Mouse (Mus musculus): ENCODE data around the gene Fam168a. TPM values are rescaled to one million over a fixed set of nuclear protein-coding genes. Genes with fewer than 3 reads are reported as not detected.

Gene Fam168a
- polyA plus RNA-seq, 1 experiment from 2014 or later = 13.2 TPM

- TF ChIP-seq CTCF (IDR thresholded peaks at IDR 0.05; ENCODE audit: low read depth) = no peak
- H3K9ac ChIP-seq (ENCODE audit: low read depth, low read length) = no peak overlapping the region
- H3K4me1 ChIP-seq (replicated peaks; ENCODE audit: control insufficient read depth, insufficient read depth, low read length) = no peaks in the 10 kb centered on the region
- 82% methylated on average over 9 of the region's 9 CpGs for WGBS
- H3K27ac ChIP-seq (ENCODE audit: low read depth, low read length) = 0 out of 2 replicates have a peak overlapping the region, but pooled peaks have one; percentile 41
- no peak overlapping the region for H3K4me3 ChIP-seq (ENCODE audit: low read depth, low read length)
- H3K36me3 ChIP-seq (ENCODE audit: control insufficient read depth, insufficient read depth) = peaks cover 45% of the 10 kb centered on the region
- no peaks in the 10 kb centered on the region for H3K27me3 ChIP-seq (replicated peaks; ENCODE audit: control insufficient read depth, insufficient read depth, low read length)
- no peak for ATAC-seq
- no peak overlapping the region for H3K4me2 ChIP-seq (replicated peaks; ENCODE audit: low read depth)
- no peaks in the 10 kb centered on the region for H3K9me3 ChIP-seq (ENCODE audit: control insufficient read depth)
Measured at GRCm38 (mm10) chr7:100876771-100877170, 170.3 kb downstream of the Fam168a start.

- ATAC-seq = peak; percentile 41; the same call in 1 of the 2 replicates
- Histone ChIP-seq H3K9me3 (ENCODE audit: control insufficient read depth) (no peaks in the 10 kb centered on the region), H3K4me2 (replicated peaks; ENCODE audit: low read depth) (peak overlapping the region; percentile 43; the same call in 1 of the 2 replicates), H3K4me1 (replicated peaks; ENCODE audit: control insufficient read depth, insufficient read depth, low read length) (no peaks in the 10 kb centered on the region), H3K27me3 (replicated peaks; ENCODE audit: control insufficient read depth, insufficient read depth, low read length) (no peaks in the 10 kb centered on the region), H3K9ac (ENCODE audit: low read depth, low read length) (no peak overlapping the region), H3K27ac (ENCODE audit: low read depth, low read length) (no peak overlapping the region), H3K4me3 (ENCODE audit: low read depth, low read length) (no peak overlapping the region), H3K36me3 (ENCODE audit: control insufficient read depth, insufficient read depth) (peaks cover 63% of the 10 kb centered on the region)
- TF ChIP-seq CTCF (IDR thresholded peaks at IDR 0.05; ENCODE audit: low read depth) = peak; percentile 83
- 23% methylated on average over 20 of the region's 20 CpGs for WGBS
Measured at GRCm38 (mm10) chr7:100879595-100879994, 173.2 kb downstream of the Fam168a start.

- Histone ChIP-seq H3K36me3 (ENCODE audit: control insufficient read depth, insufficient read depth) (peaks cover 68% of the 10 kb centered on the region), H3K9ac (ENCODE audit: low read depth, low read length) (no peak overlapping the region)
- 89% methylated on average over 9 of the region's 9 CpGs for WGBS
Measured at GRCm38 (mm10) chr7:100881531-100881930, 175.1 kb downstream of the Fam168a start.

GRCm38 (mm10) chr7:100881950-100882349 lies 175.5 kb downstream of the Fam168a start:
- no peak overlapping the region for H3K9ac ChIP-seq (ENCODE audit: low read depth, low read length)
- no peaks in the 10 kb centered on the region for H3K27me3 ChIP-seq (replicated peaks; ENCODE audit: control insufficient read depth, insufficient read depth, low read length)
- WGBS = 85% methylated on average over 4 of the region's 4 CpGs
- H3K27ac ChIP-seq (ENCODE audit: low read depth, low read length) = no peak overlapping the region
- no peaks in the 10 kb centered on the region for H3K9me3 ChIP-seq (ENCODE audit: control insufficient read depth)
- no peak overlapping the region for H3K4me3 ChIP-seq (ENCODE audit: low read depth, low read length)
- no peak for TF ChIP-seq CTCF (IDR thresholded peaks at IDR 0.05; ENCODE audit: low read depth)
- ATAC-seq = no peak
- no peaks in the 10 kb centered on the region for H3K4me1 ChIP-seq (replicated peaks; ENCODE audit: control insufficient read depth, insufficient read depth, low read length)
- no peak overlapping the region for H3K4me2 ChIP-seq (replicated peaks; ENCODE audit: low read depth)
- H3K36me3 ChIP-seq (ENCODE audit: control insufficient read depth, insufficient read depth) = peaks cover 67% of the 10 kb centered on the region

More at GRCm38 (mm10) chr7:100881531-100881930, 175.1 kb downstream of the Fam168a start:
- no peak for TF ChIP-seq CTCF (IDR thresholded peaks at IDR 0.05; ENCODE audit: low read depth)
- H3K4me2 ChIP-seq (replicated peaks; ENCODE audit: low read depth) = no peak overlapping the region
- H3K4me1 ChIP-seq (replicated peaks; ENCODE audit: control insufficient read depth, insufficient read depth, low read length) = no peaks in the 10 kb centered on the region
- H3K9me3 ChIP-seq (ENCODE audit: control insufficient read depth) = no peaks in the 10 kb centered on the region
- no peak for ATAC-seq
- H3K4me3 ChIP-seq (ENCODE audit: low read depth, low read length) = no peak overlapping the region
- H3K27ac ChIP-seq (ENCODE audit: low read depth, low read length) = no peak overlapping the region
- no peaks in the 10 kb centered on the region for H3K27me3 ChIP-seq (replicated peaks; ENCODE audit: control insufficient read depth, insufficient read depth, low read length)

GRCm38 (mm10) chr7:100884460-100884859 lies 178.0 kb downstream of the Fam168a start:
- H3K4me1 ChIP-seq (replicated peaks; ENCODE audit: control insufficient read depth, insufficient read depth, low read length) = no peaks in the 10 kb centered on the region
- H3K27me3 ChIP-seq (replicated peaks; ENCODE audit: control insufficient read depth, insufficient read depth, low read length) = no peaks in the 10 kb centered on the region
- peaks cover 46% of the 10 kb centered on the region for H3K36me3 ChIP-seq (ENCODE audit: control insufficient read depth, insufficient read depth)
- H3K27ac ChIP-seq (ENCODE audit: low read depth, low read length) = no peak overlapping the region
- H3K9ac ChIP-seq (ENCODE audit: low read depth, low read length) = no peak overlapping the region
- no peak for ATAC-seq
- H3K4me2 ChIP-seq (replicated peaks; ENCODE audit: low read depth) = no peak overlapping the region
- TF ChIP-seq CTCF (IDR thresholded peaks at IDR 0.05; ENCODE audit: low read depth) = no peak
- H3K9me3 ChIP-seq (ENCODE audit: control insufficient read depth) = no peaks in the 10 kb centered on the region
- 97% methylated on average over 4 of the region's 4 CpGs for WGBS
- no peak overlapping the region for H3K4me3 ChIP-seq (ENCODE audit: low read depth, low read length)

- no peak for ATAC-seq
- peaks cover 42% of the 10 kb centered on the region for H3K36me3 ChIP-seq (ENCODE audit: control insufficient read depth, insufficient read depth)
- 24% methylated on average over 3 of the region's 3 CpGs for WGBS
- no peak overlapping the region for H3K4me2 ChIP-seq (replicated peaks; ENCODE audit: low read depth)
- no peaks in the 10 kb centered on the region for H3K9me3 ChIP-seq (ENCODE audit: control insufficient read depth)
- H3K27ac ChIP-seq (ENCODE audit: low read depth, low read length) = no peak overlapping the region
- no peak overlapping the region for H3K4me3 ChIP-seq (ENCODE audit: low read depth, low read length)
- H3K9ac ChIP-seq (ENCODE audit: low read depth, low read length) = no peak overlapping the region
- no peaks in the 10 kb centered on the region for H3K27me3 ChIP-seq (replicated peaks; ENCODE audit: control insufficient read depth, insufficient read depth, low read length)
- no peaks in the 10 kb centered on the region for H3K4me1 ChIP-seq (replicated peaks; ENCODE audit: control insufficient read depth, insufficient read depth, low read length)
- TF ChIP-seq CTCF (IDR thresholded peaks at IDR 0.05; ENCODE audit: low read depth) = peak; percentile 85
Measured at GRCm38 (mm10) chr7:100886535-100886934, 180.1 kb downstream of the Fam168a start.

Small RNA genes within 50 kb of the gene (microRNA-seq; reads per million reads assigned to microRNA genes)
- gene Mir3102 = 21.5 reads per million, percentile 29 among the genes with 10 or more reads in this experiment

Other genes starting within 250 kb of the Fam168a start
- gene Ucp3, start 233.6 kb upstream of the Fam168a start, polyA plus RNA-seq (2015; fragmentation: Nextera tagmentation; extraction: Ambion mirVana) = not detected in 2 replicates
- 266 and 281 TPM in 2 replicates for gene Ucp2, start 213.3 kb upstream of the Fam168a start, polyA plus RNA-seq (2015; fragmentation: Nextera tagmentation; extraction: Ambion mirVana)
- 0.09 and 0.17 TPM in 2 replicates for gene Dnajb13, start 191.7 kb upstream of the Fam168a start, polyA plus RNA-seq (2015; fragmentation: Nextera tagmentation; extraction: Ambion mirVana)
- gene Coa4, start 169.6 kb upstream of the Fam168a start, polyA plus RNA-seq (2015; fragmentation: Nextera tagmentation; extraction: Ambion mirVana) = 52.4 and 54.1 TPM in 2 replicates
- gene Rab6a, start 99.2 kb upstream of the Fam168a start, polyA plus RNA-seq (2015; fragmentation: Nextera tagmentation; extraction: Ambion mirVana) = 122 and 123 TPM in 2 replicates
- gene Mrpl48, start 98.3 kb upstream of the Fam168a start, polyA plus RNA-seq (2015; fragmentation: Nextera tagmentation; extraction: Ambion mirVana) = 89.4 and 94.8 TPM in 2 replicates
- 12.9 and 14.6 TPM in 2 replicates for gene Plekhb1, start 44.2 kb upstream of the Fam168a start, polyA plus RNA-seq (2015; fragmentation: Nextera tagmentation; extraction: Ambion mirVana)
- 0.78 and 1.0 TPM in 2 replicates for gene Relt, start 156.8 kb downstream of the Fam168a start, polyA plus RNA-seq (2015; fragmentation: Nextera tagmentation; extraction: Ambion mirVana)
- 2.0 and 2.5 TPM in 2 replicates for gene Arhgef17, start 225.5 kb downstream of the Fam168a start, polyA plus RNA-seq (2015; fragmentation: Nextera tagmentation; extraction: Ambion mirVana)